Mouse (Mus musculus): ENCODE data around the gene Akap6.

DNA sequence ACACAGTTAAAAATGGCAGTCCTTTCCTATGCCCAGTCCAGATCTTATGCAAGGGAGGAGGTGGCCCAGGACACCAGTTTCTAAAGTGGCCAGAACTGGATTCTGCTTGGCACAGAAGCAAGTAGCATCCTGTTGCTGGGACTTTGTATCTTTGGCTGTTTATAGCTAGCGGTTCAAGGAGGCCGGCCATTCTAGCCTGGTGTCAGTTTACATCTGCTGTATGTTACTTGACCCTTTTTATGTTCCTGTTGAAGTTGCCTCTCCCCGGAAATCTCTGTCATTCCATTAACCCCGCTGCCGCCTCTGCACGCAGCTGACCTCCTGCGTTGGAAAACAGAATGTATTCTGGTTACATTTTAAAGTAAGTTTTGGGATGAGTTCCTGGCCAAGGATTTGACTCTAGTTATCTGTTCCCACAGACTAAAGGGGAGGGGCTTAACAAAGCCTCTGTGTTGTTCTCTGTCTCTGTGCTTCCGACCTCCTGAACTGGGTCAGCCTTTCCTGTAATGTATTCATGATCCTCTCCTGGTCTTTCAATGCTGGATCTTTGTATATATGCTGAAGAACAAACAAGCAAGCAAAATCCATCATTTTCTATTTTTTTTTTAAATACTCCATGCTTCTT, 168.9 kb downstream of the Akap6 start:
- TF ChIP-seq CTCF (IDR thresholded peaks at IDR 0.05; ENCODE audit: borderline replicate concordance, control insufficient read depth, extremely low read depth, insufficient read depth, low read length, poor library complexity) (no peak), POLR2A (IDR thresholded peaks at IDR 0.05; ENCODE audit: control insufficient read depth, extremely low read depth, insufficient read depth, low read length, poor library complexity) (no peak)

All from thymus, adult 2 months (tissue).